Mouse (Mus musculus) ES-E14 (cell line): ENCODE results near the gene Plcb3. TPM values are rescaled to one million over a fixed set of nuclear protein-coding genes. Genes with fewer than 3 reads are reported as not detected.
A peak's percentile ranks its signal among the peaks of the same experiment; 100 is the strongest.

Experiments
- DNase-seq: peaks from one replicate; pipeline ENCODE4 v3.0.0-alpha.2; 2013; ENCODE audit warnings: low read depth, low spot score
- H3K27ac ChIP-seq: 2 replicates; pipeline ENCODE4 v1.5.1; 2012; ENCODE audit warnings: low read depth, mild to moderate bottlenecking, low read length, moderate library complexity, mixed read lengths; ENCODE audit not compliant: poor library complexity, insufficient read depth, severe bottlenecking
- H3K36me3 ChIP-seq: 2 replicates; pipeline ENCODE4 v1.6.1; 2012; ENCODE audit warnings: mild to moderate bottlenecking, low read length, moderate library complexity, mixed read lengths; ENCODE audit not compliant: control insufficient read depth, poor library complexity, insufficient read depth, severe bottlenecking
- H3K4me1 ChIP-seq, 2 experiments: fragments of 150-350 bp in 1 of 2; sonication (generic) in 1 of 2; 2 replicates each; pipeline ENCODE4 v1.6.1; 2012; ENCODE audit warnings: low read length in 2 of 2, mild to moderate bottlenecking in 1 of 2, mixed read lengths in 1 of 2; ENCODE audit not compliant: control insufficient read depth in 2 of 2, insufficient read depth in 2 of 2, poor library complexity in 1 of 2
- H3K4me3 ChIP-seq, 2 experiments: fragments of 150-350 bp in 1 of 2; sonication (generic) in 1 of 2; 2 replicates each; pipeline ENCODE4 v1.5.1; 2012; ENCODE audit warnings: low read length in 2 of 2, low read depth in 1 of 2, mild to moderate bottlenecking in 1 of 2, mixed read lengths in 1 of 2; ENCODE audit not compliant: insufficient read depth in 1 of 2, poor library complexity in 1 of 2, severe bottlenecking in 1 of 2
- H3K9ac ChIP-seq: 2 replicates; pipeline ENCODE4 v1.6.1; 2012; ENCODE audit warnings: low read depth, mild to moderate bottlenecking, low read length, mixed read lengths; ENCODE audit not compliant: poor library complexity, insufficient read depth, severe bottlenecking
- H3K9me3 ChIP-seq: fragments of 150-350 bp; sonication (generic); 2 replicates; pipeline ENCODE4 v1.6.1; 2012; ENCODE audit warnings: low read depth, mild to moderate bottlenecking, low read length; ENCODE audit not compliant: control insufficient read depth, insufficient read depth
- CHD2 ChIP-seq: IDR thresholded peaks from 2 replicates; pipeline ENCODE4 v1.6.1; 2014; ENCODE audit warnings: mild to moderate bottlenecking, low read depth, low read length, inconsistent platforms
- HCFC1 ChIP-seq: IDR thresholded peaks from 2 replicates; pipeline ENCODE4 v1.6.1; 2012; ENCODE audit warnings: low read length, inconsistent platforms, borderline replicate concordance; ENCODE audit not compliant: insufficient read depth
- MAFK ChIP-seq: IDR thresholded peaks from 2 replicates; pipeline ENCODE4 v1.6.1; 2014; ENCODE audit warnings: mild to moderate bottlenecking, low read depth, low read length, inconsistent platforms; ENCODE audit not compliant: insufficient read depth
- ZC3H11A ChIP-seq: IDR thresholded peaks from 2 replicates; pipeline ENCODE4 v1.6.1; 2012; ENCODE audit warnings: low read depth, mild to moderate bottlenecking, inconsistent platforms, low read length, borderline replicate concordance
- ZNF384 ChIP-seq: IDR thresholded peaks from 2 replicates; pipeline ENCODE4 v1.6.1; 2012; ENCODE audit warnings: low read depth, low read length, inconsistent platforms
- in situ Hi-C, 2 experiments: fragments of 600-800 bp; cut with MboI; formaldehyde crosslinking; loops; one replicate each; pipeline ENCODE4 v1.15.1; 2025; ENCODE audit warnings: low sequenced_read_pairs in 2 of 2, inconsistent platforms in 1 of 2; ENCODE audit not compliant: unreplicated experiment in 2 of 2
- total RNA-seq: library from RNA; depleted of rRNA; stranded (reverse); fragments of 300-350 nt; gene quantifications from 2 replicates; pipeline ENCODE4 v1.2.3, GENCODE M21; 2012

Plcb3 gene
- total RNA-seq, 1 experiment: 42.3 TPM

GRCm38 (mm10) chr19:6921647-6922567, 54.4 kb downstream of the Plcb3 start, which contains the start of gene Esrra:
Gene Esrra, minus strand, starts transcription at chr19:6921813.
- TF ChIP-seq ZC3H11A (no peak), MAFK (0 out of 2 replicates have a peak, but pooled peaks have one; percentile 19)
- H3K36me3 ChIP-seq: peaks cover 2% of the 10 kb centered on the region; the same call in 1 of the 2 replicates
- peak within 1 kb of the TSS; percentile 72 to 83 for H3K4me3 ChIP-seq
- in situ Hi-C loops: no loop called here
- H3K27ac ChIP-seq: peak within 1 kb of the TSS; percentile 77
- peaks cover 3 to 17% of the 10 kb centered on the region in 2 experiments; a peak in 3 of 4 replicates for H3K4me1 ChIP-seq
- no peaks in the 10 kb centered on the region for H3K9me3 ChIP-seq
- H3K9ac ChIP-seq: peak within 1 kb of the TSS; percentile 83
- peak; percentile 100 for DNase-seq

GRCm38 (mm10) chr19:6920741-6921636, 55.3 kb downstream of the Plcb3 start:
- no peaks in the 10 kb centered on the region for H3K9me3 ChIP-seq
- in situ Hi-C loops: no loop called here
- peak overlapping the region; percentile 83 for H3K9ac ChIP-seq
- H3K27ac ChIP-seq: peak overlapping the region; percentile 77
- peak; percentile 61 for DNase-seq
- TF ChIP-seq ZC3H11A (no peak), HCFC1 (no peak), MAFK (no peak), ZNF384 (no peak), CHD2 (no peak; the same call in 1 of the 2 replicates)
- peak overlapping the region; percentile 72 to 83 for H3K4me3 ChIP-seq
- peaks cover 3 to 15% of the 10 kb centered on the region in 2 experiments; a peak in 3 of 4 replicates for H3K4me1 ChIP-seq
- H3K36me3 ChIP-seq: peaks cover 2% of the 10 kb centered on the region; the same call in 1 of the 2 replicates

GRCm38 (mm10) chr19:6919876-6920740, 56.2 kb downstream of the Plcb3 start:
- Histone ChIP-seq H3K9ac (0 out of 2 replicates have a peak overlapping the region, but pooled peaks have one; percentile 12), H3K4me1 (peaks cover 3 to 13% of the 10 kb centered on the region in 2 experiments; a peak in 3 of 4 replicates), H3K27ac (no peak overlapping the region), H3K4me3 (peak overlapping the region; percentile 72 to 83), H3K9me3 (no peaks in the 10 kb centered on the region), H3K36me3 (peaks cover 2% of the 10 kb centered on the region; the same call in 1 of the 2 replicates)
- no peak for DNase-seq
- in situ Hi-C loops: no loop called here
- no peak for TF ChIP-seq ZNF384
- no peak for TF ChIP-seq ZC3H11A
- no peak for TF ChIP-seq HCFC1
- no peak for TF ChIP-seq MAFK
- no peak for TF ChIP-seq CHD2

GRCm38 (mm10) chr19:6919431-6919830, 56.8 kb downstream of the Plcb3 start:
- in situ Hi-C loops: no loop called here
- Histone ChIP-seq H3K4me1 (peaks cover 3 to 11% of the 10 kb centered on the region in 2 experiments; a peak in 3 of 4 replicates), H3K27ac (no peak overlapping the region), H3K4me3 (no peak overlapping the region), H3K9ac (no peak overlapping the region), H3K36me3 (peaks cover 2% of the 10 kb centered on the region; the same call in 1 of the 2 replicates), H3K9me3 (no peaks in the 10 kb centered on the region)
- DNase-seq: no peak
- no peak for TF ChIP-seq HCFC1
- TF ChIP-seq ZNF384: no peak
- no peak for TF ChIP-seq ZC3H11A
- TF ChIP-seq MAFK: no peak
- no peak for TF ChIP-seq CHD2
